Mouse (Mus musculus) 3T3-L1 (cell line): ENCODE results near the gene Ppp1r13l.

Experiments
- DNase-seq: peaks from one replicate; pipeline ENCODE4 v3.0.0-alpha.2; 2015; ENCODE audit warnings: low read depth, low spot score

Ppp1r13l gene

GRCm38 (mm10) chr7:19337122-19337521, 22.4 kb upstream of the Ppp1r13l start:
- no peak for DNase-seq

GRCm38 (mm10) chr7:19338060-19338459, 21.5 kb upstream of the Ppp1r13l start:
- DNase-seq = peak; percentile 65

GRCm38 (mm10) chr7:19338596-19338995, 21.0 kb upstream of the Ppp1r13l start:
- DNase-seq = peak; percentile 64

- no peak for DNase-seq
These were observed 18.3 kb upstream of the Ppp1r13l start for GRCm38 (mm10) chr7:19341250-19341649.

- DNase-seq = peak; percentile 37
These were observed 17.7 kb upstream of the Ppp1r13l start for GRCm38 (mm10) chr7:19341761-19342409.

GRCm38 (mm10) chr7:19342481-19343027, 17.0 kb upstream of the Ppp1r13l start:
- peak; percentile 82 for DNase-seq

- DNase-seq = peak; percentile 88
These were observed 16.2 kb upstream of the Ppp1r13l start for GRCm38 (mm10) chr7:19343210-19343808.

GRCm38 (mm10) chr7:19344237-19344847, 15.2 kb upstream of the Ppp1r13l start, which contains the start of gene Ercc1:
Gene Ercc1, plus strand, starts transcription at chr7:19344778.
- peak; percentile 48 for DNase-seq

- peak; percentile 97 for DNase-seq
These were observed 14.5 kb upstream of the Ppp1r13l start for GRCm38 (mm10) chr7:19344938-19345471.

GRCm38 (mm10) chr7:19349188-19349915, 10.2 kb upstream of the Ppp1r13l start:
- peak; percentile 60 for DNase-seq

GRCm38 (mm10) chr7:19350221-19350620, 9.3 kb upstream of the Ppp1r13l start:
- no peak for DNase-seq

GRCm38 (mm10) chr7:19354991-19355390, 4.6 kb upstream of the Ppp1r13l start:
- no peak for DNase-seq

GRCm38 (mm10) chr7:19356311-19356710, 3.2 kb upstream of the Ppp1r13l start:
- no peak for DNase-seq

- DNase-seq = no peak
These were observed 1.9 kb upstream of the Ppp1r13l start for GRCm38 (mm10) chr7:19357381-19358375.

- peak; percentile 40 for DNase-seq
These were observed 915 bp upstream of the Ppp1r13l start for GRCm38 (mm10) chr7:19358634-19359033.

- DNase-seq = peak; percentile 88
These were observed 518 bp downstream of the Ppp1r13l start for GRCm38 (mm10) chr7:19359892-19360641.

GRCm38 (mm10) chr7:19360944-19361343, 1.4 kb downstream of the Ppp1r13l start:
- peak; percentile 93 for DNase-seq

GRCm38 (mm10) chr7:19361720-19362119, 2.2 kb downstream of the Ppp1r13l start:
- peak; percentile 79 for DNase-seq

- DNase-seq = no peak
These were observed 2.7 kb downstream of the Ppp1r13l start for GRCm38 (mm10) chr7:19362276-19362675.

GRCm38 (mm10) chr7:19363881-19364280, 4.3 kb downstream of the Ppp1r13l start:
- peak; percentile 69 for DNase-seq
